Mouse (Mus musculus): ENCODE measurements around the gene Rnpep. TPM values are rescaled to one million over a fixed set of nuclear protein-coding genes. Genes with fewer than 3 reads are reported as not detected.

The Rnpep gene
- polyA plus RNA-seq, 1 experiment from 2014 or later: 57.1 TPM

DNA sequence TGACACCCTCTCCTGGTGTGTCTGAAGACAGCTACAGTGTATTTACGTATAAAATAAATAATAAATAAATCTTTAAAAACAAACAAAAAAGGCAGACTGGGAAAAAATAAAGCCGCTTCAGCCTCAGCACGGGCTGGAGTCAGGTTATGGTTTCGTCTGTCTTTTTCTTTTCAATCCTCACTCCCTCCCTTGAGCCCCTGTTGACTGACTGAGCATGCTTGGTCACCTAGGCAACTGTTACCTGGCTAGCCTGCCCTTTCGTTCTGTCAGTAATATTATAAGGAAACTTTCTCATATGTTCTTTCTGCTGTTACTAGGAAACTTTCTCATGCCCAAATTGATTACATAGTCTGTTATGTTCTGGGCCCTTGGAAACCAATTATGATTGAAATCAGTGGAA is 7.0 kb upstream of the Rnpep start:
- Histone ChIP-seq H3K4me1 (ENCODE audit: control insufficient read depth, insufficient read depth, low read length) (no peaks in the 10 kb centered on the region), H3K9me3 (replicated peaks; ENCODE audit: control insufficient read depth, low read length) (no peaks in the 10 kb centered on the region), H3K36me3 (ENCODE audit: control insufficient read depth, insufficient read depth) (peaks cover 15% of the 10 kb centered on the region), H3K4me2 (ENCODE audit: low read depth, low read length) (no peak overlapping the region), H3K9ac (ENCODE audit: low read length) (no peak overlapping the region), H3K4me3 (ENCODE audit: low read length) (no peak overlapping the region), H3K27me3 (ENCODE audit: control insufficient read depth, insufficient read depth, low read length) (no peaks in the 10 kb centered on the region), H3K27ac (ENCODE audit: low read length) (no peak overlapping the region)
- ATAC-seq (replicated peaks; ENCODE audit: extremely low read depth, insufficient read depth, low FRiP score): no peak
- 86% methylated on average over 5 of the region's 5 CpGs for WGBS

DNA sequence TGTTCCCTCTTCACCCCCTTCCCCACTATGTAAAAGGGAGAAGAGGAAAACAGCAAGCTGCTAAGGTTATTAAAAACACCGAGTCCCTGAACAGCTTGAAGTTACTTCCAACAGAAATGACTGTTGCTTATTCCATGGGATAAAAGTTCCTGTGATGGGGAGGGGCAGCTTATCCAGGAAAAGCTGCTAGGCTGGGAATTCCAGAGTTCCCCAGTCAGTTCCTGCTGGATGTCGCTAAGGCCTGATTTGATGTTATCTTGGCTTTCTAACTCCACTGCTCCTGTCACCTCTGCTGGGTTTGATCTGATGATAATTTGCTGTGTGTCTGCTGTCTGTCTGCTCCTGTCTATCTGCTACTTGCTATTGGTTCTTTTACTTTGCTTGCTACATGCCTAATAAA is 2.4 kb upstream of the Rnpep start:
- WGBS: 41% methylated on average over 2 of the region's 2 CpGs

DNA sequence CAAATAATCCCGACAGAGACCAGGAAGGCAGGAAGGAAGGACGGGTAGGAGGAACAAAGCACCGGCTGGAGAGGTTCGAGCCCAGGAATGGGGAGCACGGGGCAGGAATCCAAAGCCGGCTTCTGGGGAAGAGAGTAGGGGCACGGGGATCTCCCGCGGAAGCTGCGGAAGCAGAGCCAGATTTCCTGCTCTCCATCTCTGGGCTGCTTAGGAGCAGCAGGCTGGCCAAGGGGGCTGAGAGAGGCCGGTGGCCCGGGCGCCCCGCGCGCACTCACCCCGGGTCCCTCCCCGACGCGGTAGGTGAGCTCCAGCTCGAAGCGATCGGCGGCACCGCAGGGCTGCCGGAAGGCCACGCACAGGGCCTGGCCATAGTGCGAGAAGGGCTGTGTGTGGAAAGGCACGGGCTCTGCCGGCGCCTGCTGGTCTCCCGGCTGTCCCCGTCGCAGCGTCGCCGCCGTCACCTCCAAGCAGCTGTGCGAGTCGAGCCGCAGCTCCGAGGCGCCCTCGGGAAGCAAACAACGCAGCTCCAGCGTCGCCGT is 528 bp downstream of the Rnpep start:
- Histone ChIP-seq H3K4me3 (ENCODE audit: low read length) (peak overlapping the region; percentile 96), H3K4me1 (ENCODE audit: control insufficient read depth, insufficient read depth, low read length) (peaks cover 12% of the 10 kb centered on the region), H3K9me3 (replicated peaks; ENCODE audit: control insufficient read depth, low read length) (no peaks in the 10 kb centered on the region), H3K9ac (ENCODE audit: low read length) (peak overlapping the region; percentile 98), H3K27me3 (ENCODE audit: control insufficient read depth, insufficient read depth, low read length) (no peaks in the 10 kb centered on the region), H3K27ac (ENCODE audit: low read length) (peak overlapping the region; percentile 93), H3K36me3 (ENCODE audit: control insufficient read depth, insufficient read depth) (peaks cover 3% of the 10 kb centered on the region), H3K4me2 (ENCODE audit: low read depth, low read length) (peak overlapping the region; percentile 93)
- peak; percentile 61 for ATAC-seq (replicated peaks; ENCODE audit: extremely low read depth, insufficient read depth, low FRiP score)
- WGBS: under 1% methylated on average over 48 of the region's 48 CpGs

More for the DNA sequence above, 2.4 kb upstream of the Rnpep start:
- H3K9ac ChIP-seq (ENCODE audit: low read length): no peak overlapping the region
- no peaks in the 10 kb centered on the region for H3K27me3 ChIP-seq (ENCODE audit: control insufficient read depth, insufficient read depth, low read length)
- H3K4me1 ChIP-seq (ENCODE audit: control insufficient read depth, insufficient read depth, low read length): peaks cover 9% of the 10 kb centered on the region
- no peak overlapping the region for H3K4me3 ChIP-seq (ENCODE audit: low read length)
- no peak for ATAC-seq (replicated peaks; ENCODE audit: extremely low read depth, insufficient read depth, low FRiP score)
- H3K27ac ChIP-seq (ENCODE audit: low read length): no peak overlapping the region
- no peak overlapping the region for H3K4me2 ChIP-seq (ENCODE audit: low read depth, low read length)
- H3K36me3 ChIP-seq (ENCODE audit: control insufficient read depth, insufficient read depth): no peaks in the 10 kb centered on the region
- H3K9me3 ChIP-seq (replicated peaks; ENCODE audit: control insufficient read depth, low read length): no peaks in the 10 kb centered on the region

DNA sequence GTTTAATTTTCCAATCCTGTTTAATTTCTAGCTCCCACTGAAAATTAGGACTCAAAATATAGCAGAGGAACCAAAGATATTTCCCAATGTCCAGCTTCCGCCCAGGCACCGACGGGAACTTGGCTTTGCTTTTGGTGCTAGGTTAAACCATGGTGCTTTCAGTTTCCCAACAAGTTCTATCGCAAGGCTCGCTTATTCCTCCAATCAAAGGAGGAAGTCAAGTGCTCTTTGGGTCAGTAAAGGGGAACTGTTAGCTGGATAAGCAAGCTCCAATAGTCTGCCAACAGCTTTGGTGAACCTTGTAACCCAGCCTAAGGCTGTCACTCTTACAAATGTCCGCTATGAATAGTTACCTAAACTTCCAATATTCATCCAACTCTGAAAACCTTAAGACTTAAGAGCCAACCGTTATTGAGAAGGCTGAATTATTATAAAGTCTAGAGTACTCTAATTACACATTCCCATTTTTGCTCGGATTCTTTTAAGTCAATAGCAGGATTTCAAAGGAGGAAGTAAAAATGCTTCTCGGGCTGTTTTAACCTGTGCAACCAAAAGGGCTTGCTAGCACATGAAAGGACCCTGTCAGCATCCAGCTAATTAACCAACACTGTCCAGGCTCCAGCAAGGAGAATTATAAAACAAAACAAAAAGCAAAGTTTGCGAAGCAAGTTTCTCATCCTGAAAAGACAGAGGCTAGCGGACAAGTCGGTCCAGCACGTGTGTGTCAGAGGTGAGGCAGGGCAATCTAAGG is 1.2 kb downstream of the Rnpep start:
- 33% methylated on average over 13 of the region's 13 CpGs for WGBS
- H3K27ac ChIP-seq (ENCODE audit: low read length): peak overlapping the region; percentile 93

DNA sequence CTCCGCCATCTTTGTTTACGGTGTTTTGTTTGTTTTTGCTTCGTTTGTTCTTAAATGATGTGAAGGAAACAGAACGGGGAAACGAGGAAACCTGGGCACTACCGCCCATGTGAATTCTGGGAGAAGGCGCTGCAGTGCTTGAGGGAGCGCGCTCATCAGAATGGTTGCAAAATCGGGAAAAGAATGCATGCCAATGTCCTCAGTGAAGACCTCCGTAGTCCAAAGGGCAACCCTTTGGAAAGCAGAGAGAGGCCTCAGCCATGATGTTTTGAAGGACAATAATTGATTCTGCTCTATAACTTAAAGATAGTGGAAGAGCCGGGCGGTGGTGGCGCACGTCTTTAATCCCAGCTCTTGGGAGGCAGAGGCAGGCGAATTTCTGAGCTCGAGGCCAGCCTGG is 2.0 kb downstream of the Rnpep start:
- Histone ChIP-seq H3K4me3 (ENCODE audit: low read length) (no peak overlapping the region), H3K27ac (ENCODE audit: low read length) (no peak overlapping the region), H3K9ac (ENCODE audit: low read length) (no peak overlapping the region), H3K27me3 (ENCODE audit: control insufficient read depth, insufficient read depth, low read length) (no peaks in the 10 kb centered on the region), H3K9me3 (replicated peaks; ENCODE audit: control insufficient read depth, low read length) (no peaks in the 10 kb centered on the region), H3K36me3 (ENCODE audit: control insufficient read depth, insufficient read depth) (peaks cover 15% of the 10 kb centered on the region), H3K4me1 (ENCODE audit: control insufficient read depth, insufficient read depth, low read length) (peaks cover 12% of the 10 kb centered on the region), H3K4me2 (ENCODE audit: low read depth, low read length) (no peak overlapping the region; the same call in 1 of the 2 replicates)
- no peak for ATAC-seq (replicated peaks; ENCODE audit: extremely low read depth, insufficient read depth, low FRiP score)
- 96% methylated on average over 17 of the region's 17 CpGs for WGBS

More for the DNA sequence above, 1.2 kb downstream of the Rnpep start:
- Histone ChIP-seq H3K27me3 (ENCODE audit: control insufficient read depth, insufficient read depth, low read length) (no peaks in the 10 kb centered on the region), H3K4me2 (ENCODE audit: low read depth, low read length) (peak overlapping the region; percentile 93), H3K9me3 (replicated peaks; ENCODE audit: control insufficient read depth, low read length) (no peaks in the 10 kb centered on the region), H3K4me3 (ENCODE audit: low read length) (peak overlapping the region; percentile 96), H3K9ac (ENCODE audit: low read length) (peak overlapping the region; percentile 98), H3K36me3 (ENCODE audit: control insufficient read depth, insufficient read depth) (peaks cover 8% of the 10 kb centered on the region), H3K4me1 (ENCODE audit: control insufficient read depth, insufficient read depth, low read length) (peaks cover 12% of the 10 kb centered on the region)
- no peak for ATAC-seq (replicated peaks; ENCODE audit: extremely low read depth, insufficient read depth, low FRiP score)

DNA sequence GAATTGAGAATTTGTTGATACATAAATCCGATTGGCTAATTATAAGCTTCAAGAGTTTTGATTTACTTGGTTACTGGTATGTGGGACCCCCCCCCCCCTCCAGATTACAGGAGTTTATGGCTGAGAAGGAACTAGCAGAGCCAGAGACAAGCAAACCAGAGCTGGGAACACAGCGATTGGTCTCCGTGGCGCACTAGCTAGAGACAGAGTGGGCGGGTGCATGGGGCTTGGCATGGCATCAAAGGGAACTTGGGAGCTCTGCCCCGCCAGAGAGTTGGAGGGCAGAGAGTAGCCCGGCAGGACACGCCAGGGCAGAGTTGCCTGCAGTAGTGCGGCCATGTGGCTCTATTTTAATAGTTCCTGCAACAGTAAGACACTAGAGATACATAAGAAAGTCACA is 3.2 kb downstream of the Rnpep start:
- 41% methylated on average over 9 of the region's 9 CpGs for WGBS
- no peak overlapping the region for H3K27ac ChIP-seq (ENCODE audit: low read length)

DNA sequence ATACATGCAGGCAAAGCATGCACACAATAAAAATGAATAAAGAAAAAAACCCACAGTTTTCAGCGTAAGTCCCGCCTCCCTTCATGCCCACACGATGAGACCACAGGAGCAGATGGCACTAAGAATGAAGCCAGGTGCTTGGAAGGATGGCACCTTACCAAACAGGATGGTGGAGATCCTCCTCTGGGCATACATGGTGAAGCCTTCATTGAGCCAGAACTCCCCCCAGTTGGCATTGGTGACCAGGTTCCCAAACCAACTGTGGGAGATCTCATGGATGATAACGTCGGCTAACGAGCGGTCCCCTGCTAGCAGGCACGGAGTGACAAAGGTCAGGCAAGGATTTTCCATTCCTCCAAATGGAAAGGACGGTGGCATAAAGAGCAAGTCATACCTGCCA is 12.5 kb downstream of the Rnpep start:
- Histone ChIP-seq H3K4me3 (ENCODE audit: low read length) (no peak overlapping the region), H3K27me3 (ENCODE audit: control insufficient read depth, insufficient read depth, low read length) (no peaks in the 10 kb centered on the region), H3K4me1 (ENCODE audit: control insufficient read depth, insufficient read depth, low read length) (no peaks in the 10 kb centered on the region), H3K9me3 (replicated peaks; ENCODE audit: control insufficient read depth, low read length) (no peaks in the 10 kb centered on the region), H3K9ac (ENCODE audit: low read length) (no peak overlapping the region), H3K27ac (ENCODE audit: low read length) (no peak overlapping the region), H3K4me2 (ENCODE audit: low read depth, low read length) (no peak overlapping the region), H3K36me3 (ENCODE audit: control insufficient read depth, insufficient read depth) (peaks cover 31% of the 10 kb centered on the region)
- ATAC-seq (replicated peaks; ENCODE audit: extremely low read depth, insufficient read depth, low FRiP score): no peak
- 85% methylated on average over 9 of the region's 9 CpGs for WGBS

More for the DNA sequence above, 3.2 kb downstream of the Rnpep start:
- Histone ChIP-seq H3K9ac (ENCODE audit: low read length) (no peak overlapping the region), H3K9me3 (replicated peaks; ENCODE audit: control insufficient read depth, low read length) (no peaks in the 10 kb centered on the region), H3K4me2 (ENCODE audit: low read depth, low read length) (0 out of 2 replicates have a peak overlapping the region, but pooled peaks have one; percentile 4), H3K4me1 (ENCODE audit: control insufficient read depth, insufficient read depth, low read length) (peaks cover 12% of the 10 kb centered on the region), H3K36me3 (ENCODE audit: control insufficient read depth, insufficient read depth) (peaks cover 26% of the 10 kb centered on the region), H3K4me3 (ENCODE audit: low read length) (no peak overlapping the region), H3K27me3 (ENCODE audit: control insufficient read depth, insufficient read depth, low read length) (no peaks in the 10 kb centered on the region)
- peak; percentile 67 for ATAC-seq (replicated peaks; ENCODE audit: extremely low read depth, insufficient read depth, low FRiP score)

DNA sequence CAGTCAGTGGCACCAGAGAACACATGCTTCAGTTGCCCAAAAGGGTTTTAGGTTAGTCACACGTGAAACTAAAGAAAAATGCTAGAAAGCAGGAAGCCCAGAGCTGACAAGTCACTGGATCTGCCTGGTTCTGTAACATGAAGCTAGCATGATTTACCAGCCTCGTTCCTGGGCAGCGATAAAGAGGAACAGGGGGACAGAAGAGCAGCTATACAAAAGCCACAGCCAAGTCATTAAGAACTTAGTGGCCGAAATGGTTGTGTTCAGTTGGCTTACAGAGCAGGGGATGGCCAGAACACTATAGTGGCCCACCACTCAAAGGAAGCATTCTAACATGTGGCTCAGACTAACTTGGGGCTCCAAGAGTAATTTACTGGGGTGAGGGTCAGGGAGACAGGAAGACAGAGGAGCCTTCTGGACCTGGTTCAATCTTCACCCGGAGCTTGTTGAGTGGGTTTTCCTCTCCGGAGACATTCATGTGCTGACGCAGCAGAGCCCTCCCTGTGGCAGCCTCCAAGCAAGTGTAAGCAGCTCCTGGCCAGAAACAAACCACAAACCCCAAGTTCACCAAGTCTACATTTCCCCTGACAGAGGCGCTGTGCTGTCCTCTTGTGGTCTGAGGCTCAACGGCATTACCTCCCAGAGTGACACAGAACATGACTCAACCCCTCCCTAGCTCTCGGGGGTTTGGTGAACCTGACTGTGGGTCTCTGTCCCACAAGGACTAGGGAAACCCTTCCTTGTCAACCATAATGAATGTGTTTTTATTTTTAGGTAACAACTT is 16.0 kb downstream of the Rnpep start:
- Histone ChIP-seq H3K9me3 (replicated peaks; ENCODE audit: control insufficient read depth, low read length) (no peaks in the 10 kb centered on the region), H3K4me1 (ENCODE audit: control insufficient read depth, insufficient read depth, low read length) (no peaks in the 10 kb centered on the region), H3K36me3 (ENCODE audit: control insufficient read depth, insufficient read depth) (peaks cover 46% of the 10 kb centered on the region), H3K27me3 (ENCODE audit: control insufficient read depth, insufficient read depth, low read length) (no peaks in the 10 kb centered on the region), H3K27ac (ENCODE audit: low read length) (no peak overlapping the region), H3K4me2 (ENCODE audit: low read depth, low read length) (no peak overlapping the region), H3K4me3 (ENCODE audit: low read length) (no peak overlapping the region), H3K9ac (ENCODE audit: low read length) (no peak overlapping the region)
- ATAC-seq (replicated peaks; ENCODE audit: extremely low read depth, insufficient read depth, low FRiP score): no peak
- WGBS: 77% methylated on average over 10 of the region's 10 CpGs

DNA sequence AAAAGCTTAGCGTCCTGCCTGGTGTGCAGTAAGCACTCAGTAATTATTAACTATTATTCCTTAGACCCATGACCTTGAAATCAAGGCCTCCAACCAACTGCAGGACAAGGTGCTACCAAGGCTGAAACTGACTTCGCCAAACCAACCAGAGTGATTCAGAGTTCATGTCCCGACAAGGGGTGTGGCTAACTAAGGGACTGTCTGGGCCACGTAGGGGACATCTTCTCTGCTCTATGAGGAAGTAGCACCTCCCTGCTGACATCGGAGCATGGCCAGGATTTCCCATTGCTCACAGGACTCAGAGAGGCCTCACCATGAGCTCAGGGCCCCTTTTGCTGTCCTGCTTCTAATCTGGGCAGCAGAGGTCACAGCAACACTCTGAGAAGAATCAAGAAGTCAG is 18.1 kb downstream of the Rnpep start:
- H3K36me3 ChIP-seq (ENCODE audit: control insufficient read depth, insufficient read depth): peaks cover 46% of the 10 kb centered on the region
- WGBS: 70% methylated on average over 5 of the region's 5 CpGs
- H3K4me1 ChIP-seq (ENCODE audit: control insufficient read depth, insufficient read depth, low read length): peaks cover under 1% of the 10 kb centered on the region
- no peak for ATAC-seq (replicated peaks; ENCODE audit: extremely low read depth, insufficient read depth, low FRiP score)
- no peak overlapping the region for H3K27ac ChIP-seq (ENCODE audit: low read length)
- no peaks in the 10 kb centered on the region for H3K27me3 ChIP-seq (ENCODE audit: control insufficient read depth, insufficient read depth, low read length)
- H3K4me3 ChIP-seq (ENCODE audit: low read length): no peak overlapping the region
- no peak overlapping the region for H3K9ac ChIP-seq (ENCODE audit: low read length)
- no peak overlapping the region for H3K4me2 ChIP-seq (ENCODE audit: low read depth, low read length)
- no peaks in the 10 kb centered on the region for H3K9me3 ChIP-seq (replicated peaks; ENCODE audit: control insufficient read depth, low read length)

Measured in heart, embryonic 16.5 days (tissue).